Mouse (Mus musculus) neural tube, embryonic 11.5 days (tissue): ENCODE measurements around the gene Olfr849. TPM values are rescaled to one million over a fixed set of nuclear protein-coding genes. Genes with fewer than 3 reads are reported as not detected.

Source experiments
- ATAC-seq: fragments of 200-750 bp; cut with Nextera tagmentation; 2 replicates; pipeline ENCODE4 v1.8.0; 2017; ENCODE audit warnings: moderate number of reproducible peaks, mild to moderate bottlenecking, moderate TSS enrichment, moderate library complexity; ENCODE audit not compliant: insufficient read depth, low FRiP score, low TSS enrichment
- DNase-seq: peaks from one replicate; pipeline ENCODE4 v3.0.0-alpha.2; 2015; ENCODE audit warnings: low spot score
- H3K27ac ChIP-seq: fragments of 300-500 bp; sonication (generic); 2 replicates; pipeline ENCODE4 v1.5.1; 2014; ENCODE audit warnings: low read depth, mild to moderate bottlenecking, low read length
- H3K27me3 ChIP-seq: fragments of 300-500 bp; sonication (generic); 2 replicates; pipeline ENCODE4 v1.6.1; 2014; ENCODE audit warnings: mild to moderate bottlenecking, low read length, mixed read lengths; ENCODE audit not compliant: control insufficient read depth, insufficient read depth
- H3K36me3 ChIP-seq: fragments of 300-500 bp; sonication (generic); 2 replicates; pipeline ENCODE4 v1.6.1; 2014; ENCODE audit warnings: mild to moderate bottlenecking, low read length, moderate library complexity, mixed read lengths; ENCODE audit not compliant: control insufficient read depth, insufficient read depth
- H3K4me1 ChIP-seq: fragments of 300-500 bp; sonication (generic); 2 replicates; pipeline ENCODE4 v1.6.1; 2014; ENCODE audit warnings: low read length, mixed read lengths; ENCODE audit not compliant: control insufficient read depth, insufficient read depth
- H3K4me2 ChIP-seq: fragments of 300-500 bp; sonication (generic); 2 replicates; pipeline ENCODE4 v1.6.1; 2014; ENCODE audit warnings: low read depth, mild to moderate bottlenecking, moderate library complexity
- H3K4me3 ChIP-seq: fragments of 300-500 bp; sonication (generic); 2 replicates; pipeline ENCODE4 v1.5.1; 2014; ENCODE audit warnings: low read depth, low read length
- H3K9ac ChIP-seq: fragments of 300-500 bp; sonication (generic); 2 replicates; pipeline ENCODE4 v1.6.1; 2014; ENCODE audit warnings: mild to moderate bottlenecking, low read length
- H3K9me3 ChIP-seq: fragments of 300-500 bp; sonication (generic); 2 replicates; pipeline ENCODE4 v1.6.1; 2016; ENCODE audit warnings: low read length; ENCODE audit not compliant: control insufficient read depth
- WGBS: fragments of 180-500 bp; shearing (Covaris S2); extraction: QIAGEN DNeasy Blood & Tissue Kit; methylation state at CpG from one replicate; pipeline ENCODE4 v1.1.7; 2014; 5-methylcytosine and 5-hydroxymethylcytosine counted together
- polyA plus RNA-seq: library from polyadenylated mRNA; unstranded; fragments of >200 nt; fragmentation: Nextera tagmentation; extraction: Ambion mirVana; gene quantifications from 2 replicates; pipeline ENCODE4 v1.2.1, GENCODE M21; 2014

The Olfr849 gene
- polyA plus RNA-seq, result not detected in 2 replicates

- ATAC-seq (no peak), DNase-seq (no peak)
- Histone ChIP-seq H3K9ac (no peak within 1 kb of the TSS), H3K27ac (no peak within 1 kb of the TSS), H3K36me3 (no peaks in the 10 kb centered on the region), H3K4me2 (no peak within 1 kb of the TSS), H3K27me3 (no peaks in the 10 kb centered on the region), H3K4me3 (no peak within 1 kb of the TSS), H3K4me1 (no peaks in the 10 kb centered on the region), H3K9me3 (peaks cover 16% of the 10 kb centered on the region; the same call in 1 of the 2 replicates)
- WGBS, result 88% methylated on average over 2 of the region's 2 CpGs
Observed at GRCm38 (mm10) chr9:19439966-19440365, at the start of gene Olfr849. TSS of gene Olfr849 (plus strand) at chr9:19440266.

- no peak for DNase-seq
- no peaks in the 10 kb centered on the region for H3K4me1 ChIP-seq
- no peaks in the 10 kb centered on the region for H3K27me3 ChIP-seq
- H3K9me3 ChIP-seq, result 0 out of 2 replicates have a peak, but pooled peaks cover 4% of the 10 kb centered on the region
- no peaks in the 10 kb centered on the region for H3K36me3 ChIP-seq
- no peak for ATAC-seq
- no peak within 1 kb of the TSS for H3K27ac ChIP-seq
- no peak within 1 kb of the TSS for H3K4me3 ChIP-seq
- no peak within 1 kb of the TSS for H3K9ac ChIP-seq
- H3K4me2 ChIP-seq, result no peak within 1 kb of the TSS
Observed at GRCm38 (mm10) chr9:19478148-19478547, 38.1 kb downstream of the Olfr849 start, which contains the start of gene Olfr850. TSS of gene Olfr850 (minus strand) at chr9:19478248.

GRCm38 (mm10) chr9:19492995-19493394, 52.9 kb downstream of the Olfr849 start, which contains the start of gene Olfr851:
TSS of gene Olfr851 (plus strand) at chr9:19493295.
- H3K36me3 ChIP-seq, result no peaks in the 10 kb centered on the region
- H3K27ac ChIP-seq, result no peak within 1 kb of the TSS
- H3K4me3 ChIP-seq, result no peak within 1 kb of the TSS
- H3K9ac ChIP-seq, result no peak within 1 kb of the TSS
- no peak within 1 kb of the TSS for H3K4me2 ChIP-seq
- DNase-seq (no peak), ATAC-seq (no peak)
- H3K9me3 ChIP-seq, result peaks cover 7% of the 10 kb centered on the region
- no peaks in the 10 kb centered on the region for H3K27me3 ChIP-seq
- no peaks in the 10 kb centered on the region for H3K4me1 ChIP-seq

Other genes starting within 250 kb of the Olfr849 start
- gene Olfr843, start 188.3 kb upstream of the Olfr849 start, polyA plus RNA-seq, result not detected in 2 replicates
- not detected in 2 replicates for gene Olfr844, start 123.9 kb upstream of the Olfr849 start, polyA plus RNA-seq
- gene Olfr845, start 103.8 kb upstream of the Olfr849 start, polyA plus RNA-seq, result not detected in 2 replicates
- not detected in 2 replicates for gene Olfr846, start 76.3 kb upstream of the Olfr849 start, polyA plus RNA-seq
- gene Olfr847, start 61.6 kb upstream of the Olfr849 start, polyA plus RNA-seq, result not detected in 2 replicates
- gene Olfr850, start 38.0 kb downstream of the Olfr849 start, polyA plus RNA-seq, result not detected in 2 replicates
- gene Olfr851, start 53.0 kb downstream of the Olfr849 start, polyA plus RNA-seq, result not detected in 2 replicates
- gene Olfr853, start 100.8 kb downstream of the Olfr849 start, polyA plus RNA-seq, result not detected in 2 replicates
- not detected in 2 replicates for gene Olfr854, start 127.1 kb downstream of the Olfr849 start, polyA plus RNA-seq
- not detected in 2 replicates for gene Olfr855, start 142.4 kb downstream of the Olfr849 start, polyA plus RNA-seq
- gene Zfp317, start 181.8 kb downstream of the Olfr849 start, polyA plus RNA-seq, result 35.6 and 37.9 TPM in 2 replicates